Mouse (Mus musculus): ENCODE measurements around the gene Bcl2l2.

The Bcl2l2 gene

GRCm38 (mm10) chr14:54936831-54937160, 53.6 kb downstream of the Bcl2l2 start:
- no peak for DNase-seq (ENCODE audit: low spot score in 2 of 2)

- no peak for DNase-seq (ENCODE audit: low spot score in 2 of 2)
These were observed 54.4 kb downstream of the Bcl2l2 start for GRCm38 (mm10) chr14:54937361-54938182.
